Comparison of ENCODE assay signal across 14 mouse cellular contexts in the genomic region with DNA sequence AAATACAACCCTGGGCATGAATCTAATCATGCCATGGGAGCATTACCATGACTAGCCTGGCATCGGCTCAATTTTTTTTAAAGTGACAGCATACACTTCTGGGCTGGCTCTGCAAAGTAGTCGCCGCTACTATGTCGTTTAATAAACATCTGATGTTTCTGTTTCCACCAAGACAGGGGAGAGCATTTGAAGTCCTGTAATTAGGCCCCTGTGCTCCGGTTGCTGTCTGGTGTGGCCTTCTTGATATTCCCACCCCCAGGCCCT.
DNase-seq lines count a peak whose midpoint lies in the region; ATAC-seq and TF ChIP-seq lines count a peak whose summit lies in the region.
"Had no signal": no experiment of that assay in that cellular context is flagged by ENCODE, and none has a peak within 500 bp of the region (broad histone marks: within the 10 kb centered on the region; RNA-seq: fewer than 3 reads in every experiment).

No protein-coding gene starts in this region.

- TF ChIP-seq CTCF in kidney, adult 2 months (conservative IDR thresholded peaks at IDR 0.05; ENCODE audit: insufficient read depth, insufficient read length, low read depth, low read length) = no peak

- H3K9ac ChIP-seq in kidney, embryonic 15.5 days = no peak overlapping the region
- H3K9ac ChIP-seq in forebrain, embryonic 15.5 days (replicated peaks) = no peak overlapping the region
- H3K9ac ChIP-seq in heart, embryonic 12.5 days = no peak overlapping the region
- H3K9ac ChIP-seq in liver, embryonic 11.5 days (ENCODE audit: low read depth, low read length) = no peak overlapping the region

- H3K4me2 ChIP-seq in kidney, embryonic 15.5 days = no peak overlapping the region
- peak overlapping the region; percentile 18 for H3K4me2 ChIP-seq in forebrain, embryonic 15.5 days (replicated peaks)
- no peak overlapping the region for H3K4me2 ChIP-seq in heart, embryonic 12.5 days
- H3K4me2 ChIP-seq in liver, embryonic 11.5 days = no peak overlapping the region

- H3K36me3 ChIP-seq in kidney, adult 2 months (ENCODE audit: control insufficient read depth, insufficient read depth, low read length) = no peaks in the 10 kb centered on the region
- H3K36me3 ChIP-seq in kidney, embryonic 15.5 days = no peaks in the 10 kb centered on the region
- H3K36me3 ChIP-seq in forebrain, embryonic 15.5 days = no peaks in the 10 kb centered on the region
- no peaks in the 10 kb centered on the region for H3K36me3 ChIP-seq in heart, embryonic 12.5 days
- no peaks in the 10 kb centered on the region for H3K36me3 ChIP-seq in liver, embryonic 11.5 days (ENCODE audit: control insufficient read depth, insufficient read depth, low read length)

- no peaks in the 10 kb centered on the region for H3K27me3 ChIP-seq in kidney, adult 2 months (replicated peaks; ENCODE audit: control insufficient read depth, insufficient read depth, low read length)
- H3K27me3 ChIP-seq in kidney, embryonic 15.5 days = no peaks in the 10 kb centered on the region
- no peaks in the 10 kb centered on the region for H3K27me3 ChIP-seq in forebrain, embryonic 15.5 days
- H3K27me3 ChIP-seq in heart, embryonic 12.5 days (replicated peaks) = no peaks in the 10 kb centered on the region
- H3K27me3 ChIP-seq in liver, embryonic 11.5 days (replicated peaks; ENCODE audit: control insufficient read depth, insufficient read depth, low read length) = no peaks in the 10 kb centered on the region

- no peak for ATAC-seq in kidney, embryonic 15.5 days (replicated peaks; ENCODE audit: low FRiP score)
- ATAC-seq in forebrain, embryonic 15.5 days (replicated peaks) = peak; percentile 75
- peak; percentile 10 for ATAC-seq in megakaryocyte, adult 5-6 weeks (ENCODE audit: poor library complexity, severe bottlenecking)
- ATAC-seq in heart, embryonic 12.5 days (ENCODE audit: insufficient number of reproducible peaks, low FRiP score) = no peak
- no peak for ATAC-seq in liver, embryonic 11.5 days (replicated peaks; ENCODE audit: low FRiP score)

- TF ChIP-seq POLR2A in kidney, adult 2 months (IDR thresholded peaks at IDR 0.05; ENCODE audit: low read depth, low read length) = no peak

- WGBS in kidney, adult 2 months = 65% methylated on average over 5 of the region's 5 CpGs
- WGBS in kidney, embryonic 15.5 days = 71% methylated on average over 5 of the region's 5 CpGs
- WGBS in forebrain, embryonic 15.5 days = 6% methylated on average over 5 of the region's 5 CpGs
- 72% methylated on average over 5 of the region's 5 CpGs for WGBS in heart, embryonic 12.5 days
- whole genome bisulfite sequencing in liver, embryonic 11.5 days = 78% methylated on average over 5 of the region's 5 CpGs

- no peak overlapping the region for H3K4me3 ChIP-seq in kidney, adult 2 months (ENCODE audit: insufficient read depth, low read depth, low read length)
- H3K4me3 ChIP-seq in kidney, embryonic 15.5 days (replicated peaks) = no peak overlapping the region
- peak overlapping the region; percentile 28 for H3K4me3 ChIP-seq in brown adipose tissue, adult 24 weeks (ENCODE audit: insufficient read depth, low read depth, low read length)
- H3K4me3 ChIP-seq in forebrain, embryonic 15.5 days = no peak overlapping the region
- H3K4me3 ChIP-seq in heart, embryonic 12.5 days = no peak overlapping the region
- H3K4me3 ChIP-seq in liver, embryonic 11.5 days (ENCODE audit: low read depth, low read length) = no peak overlapping the region
- H3K4me3 ChIP-seq: erythroblast, embryonic 14.5 days; heart, adult 2 months had no signal

- DNase-seq in kidney, adult 2 months = peak; percentile 16
- no peak for DNase-seq in liver
- no peak for DNase-seq in liver, embryonic 11.5 days (ENCODE audit: low spot score)
- DNase-seq: adrenal gland, postnatal 25 days; cerebellum, adult 9-10 months; kidney, postnatal 4 days; thymus, postnatal 36 days had no signal

- no peaks in the 10 kb centered on the region; the same call in 1 of the 2 replicates for H3K4me1 ChIP-seq in kidney, adult 2 months (ENCODE audit: control insufficient read depth, insufficient read depth, low read length)
- peaks cover 19% of the 10 kb centered on the region for H3K4me1 ChIP-seq in kidney, embryonic 15.5 days
- H3K4me1 ChIP-seq in brown adipose tissue, adult 24 weeks (ENCODE audit: control insufficient read depth, insufficient read depth, insufficient read length, low read length) = peaks cover 4% of the 10 kb centered on the region; the same call in 1 of the 2 replicates
- H3K4me1 ChIP-seq in forebrain, embryonic 15.5 days = peaks cover 46% of the 10 kb centered on the region
- peaks cover 7% of the 10 kb centered on the region for H3K4me1 ChIP-seq in heart, embryonic 12.5 days (replicated peaks)
- no peaks in the 10 kb centered on the region for H3K4me1 ChIP-seq in liver, embryonic 11.5 days (replicated peaks; ENCODE audit: control insufficient read depth, insufficient read depth, low read length)

- no peaks in the 10 kb centered on the region for H3K9me3 ChIP-seq in kidney, embryonic 15.5 days (replicated peaks)
- H3K9me3 ChIP-seq in forebrain, embryonic 15.5 days = no peaks in the 10 kb centered on the region
- no peaks in the 10 kb centered on the region for H3K9me3 ChIP-seq in heart, embryonic 12.5 days (replicated peaks)
- H3K9me3 ChIP-seq in liver, embryonic 11.5 days (ENCODE audit: control insufficient read depth, low read length) = no peaks in the 10 kb centered on the region

- 0 out of 2 replicates have a peak overlapping the region, but pooled peaks have one; percentile 46 for H3K27ac ChIP-seq in kidney, adult 2 months (ENCODE audit: insufficient read depth, low read depth, low read length)
- H3K27ac ChIP-seq in kidney, embryonic 15.5 days = no peak overlapping the region
- H3K27ac ChIP-seq in brown adipose tissue, adult 24 weeks (replicated peaks; ENCODE audit: low read depth, low read length) = peak overlapping the region; percentile 61; the same call in 1 of the 2 replicates
- peak overlapping the region; percentile 93 for H3K27ac ChIP-seq in forebrain, embryonic 15.5 days (replicated peaks)
- H3K27ac ChIP-seq in heart, embryonic 12.5 days (ENCODE audit: poor library complexity, severe bottlenecking) = no peak overlapping the region
- H3K27ac ChIP-seq in liver, embryonic 11.5 days (ENCODE audit: low read depth, low read length) = no peak overlapping the region
- H3K27ac ChIP-seq: heart, adult 2 months had no signal

Comparison
In these comparisons a context has a peak if more than half of its experiments do, and no peak if none do; other contexts are left out.
1. H3K27ac ChIP-seq: peak in kidney, adult 2 months (single experiment), brown adipose tissue, adult 24 weeks (single experiment) and forebrain, embryonic 15.5 days (single experiment); none in kidney, embryonic 15.5 days (single experiment), heart, embryonic 12.5 days (single experiment) and liver, embryonic 11.5 days (single experiment).
2. ATAC-seq: peak in forebrain, embryonic 15.5 days (single experiment) and megakaryocyte, adult 5-6 weeks (single experiment); none in kidney, embryonic 15.5 days (single experiment), heart, embryonic 12.5 days (single experiment) and liver, embryonic 11.5 days (single experiment).